Mouse (Mus musculus) splenic B cell, adult 2 months (primary cell): ENCODE measurements around the gene Ckb.
"Not testable (repeated sequence)": the region's sequence is repeated elsewhere in the genome, so short reads cannot be mapped to it uniquely, and the experiment has no call there.

Experiments
- DNase-seq: peaks from one replicate; pipeline ENCODE4 v3.0.0-alpha.2; 2011; ENCODE audit warnings: low read depth, low spot score
- H3K27me3 ChIP-seq: 2 replicates; pipeline ENCODE4 v1.6.1; 2012; ENCODE audit warnings: mild to moderate bottlenecking, low read length, moderate library complexity, mixed read lengths; ENCODE audit not compliant: control insufficient read depth, poor library complexity, insufficient read depth, severe bottlenecking
- H3K36me3 ChIP-seq: 2 replicates; pipeline ENCODE4 v1.6.1; 2012; ENCODE audit warnings: mild to moderate bottlenecking, low read length, moderate library complexity, mixed read lengths; ENCODE audit not compliant: control insufficient read depth, poor library complexity, insufficient read depth, severe bottlenecking

Ckb gene

GRCm38 (mm10) chr12:111672176-111672575, at the start of gene Ckb:
Ckb (minus strand) TSS chr12:111672338.
- Histone ChIP-seq H3K27me3 (no peaks in the 10 kb centered on the region), H3K36me3 (no peaks in the 10 kb centered on the region)
- peak; percentile 48 for DNase-seq

- Histone ChIP-seq H3K27me3 (no peaks in the 10 kb centered on the region), H3K36me3 (no peaks in the 10 kb centered on the region)
- no peak for DNase-seq
Measured at GRCm38 (mm10) chr12:111720222-111720621, 48.1 kb upstream of the Ckb start.

- no peaks in the 10 kb centered on the region for H3K27me3 ChIP-seq
- H3K36me3 ChIP-seq, result no peaks in the 10 kb centered on the region
- DNase-seq, result no peak
Measured at GRCm38 (mm10) chr12:111718656-111719055, 46.5 kb upstream of the Ckb start.

GRCm38 (mm10) chr12:111716505-111716904, 44.4 kb upstream of the Ckb start:
- DNase-seq, result no peak
- no peaks in the 10 kb centered on the region for H3K27me3 ChIP-seq
- H3K36me3 ChIP-seq, result no peaks in the 10 kb centered on the region

DNA sequence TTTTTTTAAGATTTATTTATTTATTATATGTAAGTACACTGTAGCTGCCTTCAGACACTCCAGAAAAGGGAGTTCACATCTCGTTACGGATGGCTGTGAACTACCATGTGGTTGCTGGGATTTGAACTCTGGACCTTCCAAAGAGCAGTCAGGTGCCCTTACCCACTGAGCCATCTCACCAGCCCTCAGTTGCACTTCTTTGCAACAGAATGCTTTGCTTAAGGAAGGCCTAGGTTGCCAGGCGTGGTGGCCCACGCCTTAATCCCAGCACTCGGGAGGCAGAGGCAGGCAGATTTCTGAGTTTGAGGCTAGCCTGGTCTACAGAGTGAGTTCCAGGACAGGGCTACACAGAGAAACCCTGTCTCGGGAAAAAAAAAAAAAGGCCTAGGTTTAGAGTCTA, 41.7 kb upstream of the Ckb start:
- H3K36me3 ChIP-seq, DNase-seq, H3K27me3 ChIP-seq: not testable (repeated sequence)

DNA sequence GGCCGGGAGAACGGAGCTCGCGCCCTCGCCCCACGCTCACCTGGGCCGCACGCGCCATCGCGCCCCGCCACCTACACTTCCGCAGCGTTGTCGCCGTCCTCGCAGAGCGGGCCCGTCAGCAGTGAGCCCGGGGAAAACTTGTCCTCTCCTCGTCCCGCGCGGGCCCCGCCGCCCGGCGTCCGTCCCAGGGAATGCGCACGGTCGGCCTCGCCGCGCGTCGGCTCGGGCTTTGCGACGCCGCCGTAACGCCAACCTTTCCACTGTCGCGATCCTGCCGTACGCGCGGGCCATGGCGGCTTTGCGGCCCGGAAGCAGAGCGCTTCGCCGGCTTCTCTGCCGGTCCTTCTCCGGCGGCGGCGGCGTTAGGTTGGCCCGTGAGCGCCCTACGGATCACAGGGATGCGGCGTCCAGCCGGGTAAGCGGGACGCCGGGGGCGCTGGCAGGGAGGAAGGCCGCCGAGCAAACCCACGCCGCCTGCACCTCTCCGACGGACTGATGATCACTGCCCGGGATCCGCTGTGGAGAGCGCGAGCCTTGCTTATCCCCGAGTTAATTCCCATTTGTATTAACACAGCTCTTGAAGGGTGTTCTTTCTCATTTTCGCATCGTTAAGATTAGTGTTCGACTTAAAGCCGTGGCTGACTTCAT, 41.0 kb upstream of the Ckb start, which contains the start of the genes Bag5 and Apopt1:
Gene Bag5 (minus strand): TSS at position 254 of the 648 bp plus-strand sequence.
Gene Apopt1 (plus strand): TSS at position 258 of the 648 bp plus-strand sequence.
- no peaks in the 10 kb centered on the region for H3K27me3 ChIP-seq
- H3K36me3 ChIP-seq, result peaks cover 2% of the 10 kb centered on the region
- peak; percentile 94 for DNase-seq

DNA sequence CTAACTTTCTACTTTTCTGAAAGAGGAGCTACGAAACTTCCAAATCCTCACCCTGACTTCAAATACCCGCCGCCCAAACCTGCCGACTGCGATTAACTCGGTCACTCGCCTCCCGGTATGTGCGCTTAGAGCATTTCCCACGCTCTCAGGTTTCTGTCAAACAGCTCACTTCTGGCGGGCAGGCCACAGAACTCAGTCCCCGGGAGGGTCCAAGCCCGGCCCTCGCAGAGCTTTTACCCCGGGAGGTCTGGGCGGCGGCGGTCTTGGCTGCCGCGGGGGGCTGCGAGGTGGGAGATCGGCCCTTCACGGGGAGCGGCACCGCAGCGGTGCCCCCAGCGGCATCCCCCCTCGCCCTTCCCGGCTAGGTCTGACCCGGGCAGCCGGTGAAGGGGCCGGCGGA, 40.3 kb upstream of the Ckb start:
- peak; percentile 21 for DNase-seq
- H3K36me3 ChIP-seq, result peaks cover 2% of the 10 kb centered on the region
- H3K27me3 ChIP-seq, result no peaks in the 10 kb centered on the region

- no peak for DNase-seq
- H3K27me3 ChIP-seq, result no peaks in the 10 kb centered on the region
- H3K36me3 ChIP-seq, result peaks cover 2% of the 10 kb centered on the region
Measured at GRCm38 (mm10) chr12:111710091-111710490, 38.0 kb upstream of the Ckb start.

GRCm38 (mm10) chr12:111708181-111708580, 36.0 kb upstream of the Ckb start:
- Histone ChIP-seq H3K27me3 (no peaks in the 10 kb centered on the region), H3K36me3 (peaks cover 2% of the 10 kb centered on the region)
- no peak for DNase-seq

DNA sequence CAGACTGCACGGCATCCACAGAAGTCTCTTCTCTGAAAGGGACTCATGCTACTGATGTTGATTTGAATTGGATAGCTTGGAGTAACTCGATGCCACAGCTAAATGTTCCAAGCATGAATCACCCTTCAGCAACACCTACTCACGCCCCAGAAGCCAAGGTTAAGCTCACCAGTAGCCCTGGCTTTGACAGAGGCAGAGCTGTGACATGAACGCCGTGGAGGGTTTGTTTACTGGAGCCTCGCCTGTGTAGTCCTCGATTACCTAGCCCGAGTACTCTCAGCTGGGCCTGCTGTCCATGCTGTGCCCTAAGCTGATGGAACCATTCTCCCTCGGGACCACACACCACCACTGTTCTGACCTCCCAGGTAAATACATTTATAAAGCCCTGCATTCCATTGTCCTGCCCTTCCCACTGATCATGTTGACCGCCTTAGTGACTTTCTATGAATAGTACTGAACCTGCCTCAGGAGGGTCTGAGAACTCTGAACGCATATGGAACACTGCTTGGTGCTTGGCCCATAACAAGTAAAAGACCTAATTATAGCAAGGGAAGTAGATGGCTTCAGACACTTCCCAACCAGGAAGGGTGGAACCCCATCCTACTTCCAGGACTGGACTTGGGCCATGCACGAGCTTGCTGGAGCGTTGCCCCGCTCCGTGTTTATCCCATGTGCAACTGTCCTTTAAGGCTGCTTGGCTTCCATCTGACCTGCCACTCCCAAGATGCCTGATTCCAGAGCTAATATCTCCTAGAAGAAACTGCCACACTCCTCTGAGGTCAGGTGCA, 33.2 kb upstream of the Ckb start:
- peaks cover 2% of the 10 kb centered on the region for H3K36me3 ChIP-seq
- DNase-seq, result no peak

DNA sequence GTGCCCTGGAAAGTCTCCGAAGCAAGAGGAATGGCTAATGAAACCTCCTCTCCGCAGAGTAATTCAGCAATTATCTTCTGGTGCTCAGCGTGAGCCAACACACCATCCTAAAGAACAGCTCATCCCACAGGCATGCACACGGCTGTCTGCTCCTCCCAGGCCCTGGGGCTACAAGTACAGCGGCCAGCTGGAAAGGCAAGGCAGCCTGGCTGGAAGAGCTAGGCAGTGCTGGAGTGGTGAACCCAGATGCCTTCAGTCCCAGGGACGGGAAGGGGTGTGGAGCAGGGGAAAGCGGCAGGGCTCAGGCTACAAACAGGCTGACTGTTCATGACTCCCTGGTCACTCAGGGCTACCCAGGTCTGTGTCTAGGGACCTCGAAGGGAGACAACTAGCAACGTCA, 32.5 kb upstream of the Ckb start:
- H3K36me3 ChIP-seq, result peaks cover 2% of the 10 kb centered on the region; the same call in 1 of the 2 replicates
- DNase-seq, result no peak
- no peaks in the 10 kb centered on the region for H3K27me3 ChIP-seq

More for the DNA sequence above, 33.2 kb upstream of the Ckb start:
- H3K27me3 ChIP-seq, result no peaks in the 10 kb centered on the region

DNA sequence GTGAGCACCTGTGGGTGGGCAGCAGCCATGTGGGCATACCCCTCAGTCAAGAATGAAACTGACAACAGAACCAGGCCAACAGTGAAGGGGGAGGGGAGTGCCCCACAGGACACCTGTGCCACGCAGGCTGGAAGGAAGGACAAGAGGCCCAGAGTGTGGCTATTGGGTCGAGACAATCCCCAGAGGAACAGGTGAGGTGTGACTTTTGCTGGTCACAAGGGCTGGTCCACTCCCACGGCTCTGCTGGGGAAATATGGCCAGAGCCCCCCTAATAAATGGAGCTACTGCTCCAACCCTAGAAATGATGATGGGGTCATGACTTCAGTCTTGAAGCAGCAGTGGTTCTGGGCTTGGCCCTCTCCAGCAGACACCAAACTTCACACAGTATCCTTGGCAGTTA, 31.2 kb upstream of the Ckb start:
- Histone ChIP-seq H3K27me3 (no peaks in the 10 kb centered on the region), H3K36me3 (no peaks in the 10 kb centered on the region)
- DNase-seq, result no peak

DNA sequence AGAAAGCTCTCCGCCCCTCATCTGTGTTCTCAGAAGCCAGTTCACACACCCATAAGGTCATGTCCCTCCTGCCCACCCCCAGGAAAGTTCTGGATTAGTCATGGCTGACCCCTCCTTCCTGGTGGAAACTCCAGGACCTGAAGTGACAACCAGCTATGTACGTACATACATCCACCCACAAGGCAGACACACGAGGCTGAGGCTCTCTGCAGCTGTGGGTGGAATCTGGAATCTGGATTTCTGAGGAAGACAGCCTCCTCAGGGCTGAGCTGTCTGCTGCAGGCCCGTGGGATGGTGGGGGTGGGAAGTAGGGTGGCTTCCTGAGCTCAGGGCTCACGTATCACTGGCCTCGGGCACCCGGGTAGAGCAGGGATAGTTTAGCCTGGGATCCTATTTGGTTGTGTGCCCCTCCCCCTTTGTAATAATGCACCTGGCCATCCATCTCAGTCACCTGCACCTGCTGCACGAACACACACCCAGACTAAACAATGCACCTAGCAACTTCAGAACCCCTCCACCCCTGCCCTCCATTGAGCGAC, 28.9 kb upstream of the Ckb start:
- H3K36me3 ChIP-seq, result no peaks in the 10 kb centered on the region
- no peak for DNase-seq
- H3K27me3 ChIP-seq, result no peaks in the 10 kb centered on the region

DNA sequence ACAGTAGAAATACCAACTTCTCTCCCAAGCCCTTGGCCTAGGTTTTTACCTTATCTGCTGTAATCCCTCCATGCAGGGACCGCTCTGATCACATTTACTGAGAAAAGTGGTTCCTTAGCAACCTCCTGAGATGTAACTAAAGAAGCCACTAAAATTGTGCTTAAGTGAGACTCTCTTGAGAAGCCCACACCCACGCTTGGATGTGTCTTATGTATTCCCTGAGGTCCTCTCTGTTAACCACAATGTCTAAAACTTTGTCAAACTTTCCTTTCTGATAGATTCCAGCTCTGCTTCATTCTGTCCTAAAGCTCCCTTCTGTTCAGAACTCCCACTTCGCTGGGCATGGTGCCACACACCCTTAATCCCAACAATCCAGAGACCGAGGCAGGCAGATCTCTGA, 27.4 kb upstream of the Ckb start:
- Histone ChIP-seq H3K27me3 (no peaks in the 10 kb centered on the region), H3K36me3 (no peaks in the 10 kb centered on the region)
- DNase-seq, result no peak

DNA sequence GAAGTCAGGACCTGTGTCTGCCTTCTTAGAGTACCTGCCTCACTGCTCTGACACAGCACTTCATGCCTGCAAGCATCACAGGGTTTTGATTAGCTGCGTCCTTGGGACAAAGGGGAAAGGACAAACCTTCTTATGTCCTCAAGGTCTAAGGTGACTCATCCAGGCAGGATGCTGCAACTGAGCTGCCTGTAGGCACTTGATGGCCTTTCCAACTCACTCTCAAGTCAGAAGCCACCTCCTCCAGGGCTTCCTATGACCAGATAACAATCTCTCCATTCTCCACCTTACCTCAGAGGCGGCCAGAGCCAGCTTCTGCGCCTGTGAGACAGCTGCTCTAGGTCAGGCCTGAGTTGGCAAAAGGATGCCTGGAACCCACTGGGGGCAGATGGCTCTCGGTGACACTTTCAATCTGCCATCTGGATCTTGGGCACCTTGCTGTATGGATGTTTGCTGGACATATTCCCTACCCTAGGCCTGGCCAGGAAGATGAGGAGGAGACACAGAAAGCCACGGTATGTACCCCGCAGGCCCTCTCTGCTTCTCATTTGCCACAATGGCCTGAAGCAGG, 26.3 kb upstream of the Ckb start:
- H3K27me3 ChIP-seq, result no peaks in the 10 kb centered on the region
- DNase-seq, result no peak

More for the DNA sequence above, 26.3 kb upstream of the Ckb start:
- no peaks in the 10 kb centered on the region for H3K36me3 ChIP-seq
